Mouse (Mus musculus) liver, embryonic 14.5 days (tissue): ENCODE results near the gene Pfas.

Experiments
- CTCF ChIP-seq: IDR thresholded peaks from 2 replicates; pipeline ENCODE4 v1.5.1; 2016; ENCODE audit warnings: antibody characterized with exemption, low read depth, control low read depth
- EP300 ChIP-seq: IDR thresholded peaks from 2 replicates; pipeline ENCODE4 v1.6.1; 2016; ENCODE audit warnings: antibody characterized with exemption, low read depth

DNA sequence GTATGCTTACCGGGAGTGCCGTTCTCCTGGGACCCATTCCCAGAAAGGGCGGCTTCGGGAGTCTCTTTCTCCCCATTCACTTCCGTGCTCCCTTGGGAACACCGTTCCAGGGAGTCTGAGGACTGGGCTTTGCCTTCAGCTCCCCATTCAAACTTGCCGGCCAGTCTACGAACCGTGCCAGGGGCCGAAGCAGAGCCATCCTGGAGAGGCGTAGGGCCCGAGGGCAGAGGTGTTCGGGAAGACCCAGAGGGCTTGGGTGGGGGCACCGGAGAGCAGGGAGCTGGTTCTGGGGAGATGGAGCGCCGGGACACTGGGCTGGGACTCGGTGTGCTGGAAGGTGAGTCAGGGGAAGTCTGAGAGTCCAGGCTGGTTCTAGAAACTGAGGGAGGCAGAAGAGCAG is 53.9 kb downstream of the Pfas start:
- TF ChIP-seq CTCF (no peak), EP300 (no peak)
